Mouse (Mus musculus) MEL (cell line): ENCODE data around the gene Adamts5. TPM values are rescaled to one million over a fixed set of nuclear protein-coding genes. Genes with fewer than 3 reads are reported as not detected.

Experiments used
- DNase-seq: peaks from one replicate; pipeline ENCODE4 v3.0.0; 2011; ENCODE audit warnings: low read depth, low spot score
- H3K27ac ChIP-seq: 2 replicates; pipeline ENCODE4 v1.5.1; 2012; ENCODE audit warnings: low read depth, mild to moderate bottlenecking, control low read depth, low read length, moderate library complexity; ENCODE audit not compliant: control insufficient read depth
- H3K27me3 ChIP-seq, 2 experiments: fragments of 150-350 bp in 1 of 2; sonication (generic) in 1 of 2; 2 replicates each; pipeline ENCODE4 v1.6.1; 2012; ENCODE audit warnings: low read length in 2 of 2, mild to moderate bottlenecking in 2 of 2, improper control_type of control experiment in 1 of 2, moderate library complexity in 1 of 2; ENCODE audit not compliant: insufficient read depth in 2 of 2, control insufficient read depth in 1 of 2
- H3K36me3 ChIP-seq, 2 experiments: 2 replicates each; pipeline ENCODE4 v1.6.1; 2012 to 2014; ENCODE audit warnings: low read length in 2 of 2, improper control_type of control experiment in 1 of 2, inconsistent platforms in 1 of 2, mild to moderate bottlenecking in 1 of 2; ENCODE audit not compliant: insufficient read depth in 2 of 2, control insufficient read depth in 1 of 2
- H3K4me1 ChIP-seq, 2 experiments: fragments of 150-350 bp in 1 of 2; sonication (generic) in 1 of 2; 2 replicates each; pipeline ENCODE4 v1.6.1; 2012; ENCODE audit warnings: low read length in 2 of 2, improper control_type of control experiment in 1 of 2, mild to moderate bottlenecking in 1 of 2; ENCODE audit not compliant: insufficient read depth in 2 of 2, control insufficient read depth in 1 of 2
- H3K4me3 ChIP-seq, 2 experiments: fragments of 150-350 bp in 1 of 2; sonication (generic) in 1 of 2; 2 replicates each; pipeline ENCODE4 v1.5.1; 2012; ENCODE audit warnings: low read depth in 2 of 2, low read length in 2 of 2, mild to moderate bottlenecking in 2 of 2, moderate library complexity in 2 of 2, control low read depth in 1 of 2, improper control_type of control experiment in 1 of 2; ENCODE audit not compliant: control insufficient read depth in 1 of 2, insufficient read depth in 1 of 2
- H3K79me2 ChIP-seq: 2 replicates; pipeline ENCODE4 v1.6.1; 2012; ENCODE audit warnings: mild to moderate bottlenecking, low read length, moderate library complexity; ENCODE audit not compliant: control insufficient read depth, poor library complexity, insufficient read depth
- H3K9ac ChIP-seq: 2 replicates; pipeline ENCODE4 v1.6.1; 2012; ENCODE audit warnings: low read depth, mild to moderate bottlenecking, control low read depth, low read length, moderate library complexity; ENCODE audit not compliant: control insufficient read depth, poor library complexity, severe bottlenecking
- H3K9me3 ChIP-seq: fragments of 150-350 bp; sonication (generic); replicated peaks from 2 replicates; pipeline ENCODE4 v1.6.1; 2012; ENCODE audit warnings: mild to moderate bottlenecking, low read length, improper control_type of control experiment, moderate library complexity; ENCODE audit not compliant: insufficient read depth
- CHD1 ChIP-seq: IDR thresholded peaks from 2 replicates; pipeline ENCODE4 v1.6.1; 2012; ENCODE audit warnings: low read depth, mild to moderate bottlenecking, inconsistent platforms, low read length, improper control_type of control experiment
- ELF1 ChIP-seq: IDR thresholded peaks from 2 replicates; pipeline ENCODE4 v1.6.1; 2014; ENCODE audit warnings: low read depth, mild to moderate bottlenecking, inconsistent platforms, low read length, improper control_type of control experiment, moderate library complexity
- ETS1 ChIP-seq: IDR thresholded peaks from 2 replicates; pipeline ENCODE4 v1.6.1; 2012; ENCODE audit warnings: low read depth, mild to moderate bottlenecking, inconsistent platforms, low read length, improper control_type of control experiment, moderate library complexity
- GABPA ChIP-seq: IDR thresholded peaks from 2 replicates; pipeline ENCODE4 v1.6.1; 2012; ENCODE audit warnings: low read depth, mild to moderate bottlenecking, inconsistent platforms, low read length, improper control_type of control experiment, moderate library complexity
- JUND ChIP-seq: IDR thresholded peaks from 2 replicates; pipeline ENCODE4 v1.6.1; 2011; ENCODE audit warnings: low read depth, mild to moderate bottlenecking, improper control_type of control experiment, low read length
- KAT2A ChIP-seq: conservative IDR thresholded peaks from 2 replicates; pipeline ENCODE4 v1.6.1; 2012; ENCODE audit warnings: low read depth, low read length, improper control_type of control experiment, inconsistent platforms
- MAFK ChIP-seq: IDR thresholded peaks from 2 replicates; pipeline ENCODE4 v1.6.1; 2011; ENCODE audit warnings: low read depth, mild to moderate bottlenecking, low read length, improper control_type of control experiment, borderline replicate concordance
- MAX ChIP-seq: IDR thresholded peaks from 2 replicates; pipeline ENCODE4 v1.6.1; 2011; ENCODE audit warnings: low read length, improper control_type of control experiment
- MAZ ChIP-seq: IDR thresholded peaks from 2 replicates; pipeline ENCODE4 v1.6.1; 2012; ENCODE audit warnings: low read depth, mild to moderate bottlenecking, inconsistent platforms, low read length, improper control_type of control experiment
- MYC ChIP-seq: IDR thresholded peaks from 2 replicates; pipeline ENCODE4 v1.6.1; 2011; ENCODE audit warnings: low read depth, mild to moderate bottlenecking, low read length, improper control_type of control experiment, moderate library complexity
- NELFE ChIP-seq: IDR thresholded peaks from 2 replicates; pipeline ENCODE4 v1.6.1; 2011; ENCODE audit warnings: low read depth, low read length, improper control_type of control experiment
- POLR2AphosphoS2 ChIP-seq: IDR thresholded peaks from 2 replicates; pipeline ENCODE4 v1.6.1; 2011; ENCODE audit warnings: low read length, improper control_type of control experiment
- POLR2AphosphoS5 ChIP-seq: IDR thresholded peaks from 2 replicates; pipeline ENCODE4 v1.6.1; 2012; ENCODE audit warnings: low read depth, borderline replicate concordance, mild to moderate bottlenecking, inconsistent platforms, low read length, moderate library complexity, mixed read lengths
- RAD21 ChIP-seq: IDR thresholded peaks from 2 replicates; pipeline ENCODE4 v1.6.1; 2011; ENCODE audit warnings: mild to moderate bottlenecking, low read depth, low read length, improper control_type of control experiment
- RCOR1 ChIP-seq: IDR thresholded peaks from 2 replicates; pipeline ENCODE4 v1.6.1; 2012; ENCODE audit warnings: low read depth, mild to moderate bottlenecking, inconsistent platforms, low read length, improper control_type of control experiment
- SIN3A ChIP-seq: IDR thresholded peaks from 2 replicates; pipeline ENCODE4 v1.6.1; 2012; ENCODE audit warnings: low read length, improper control_type of control experiment, inconsistent platforms
- TAL1 ChIP-seq: IDR thresholded peaks from 2 replicates; pipeline ENCODE4 v1.6.1; 2012; ENCODE audit warnings: mild to moderate bottlenecking, inconsistent platforms, low read length, moderate library complexity, mixed read lengths
- TCF12 ChIP-seq: IDR thresholded peaks from 2 replicates; pipeline ENCODE4 v1.6.1; 2014; ENCODE audit warnings: low read depth, mild to moderate bottlenecking, inconsistent platforms, low read length, improper control_type of control experiment, moderate library complexity
- USF1 ChIP-seq: IDR thresholded peaks from 2 replicates; pipeline ENCODE4 v1.6.1; 2014; ENCODE audit warnings: low read depth, mild to moderate bottlenecking, inconsistent platforms, low read length, improper control_type of control experiment, moderate library complexity
- ZC3H11A ChIP-seq: IDR thresholded peaks from 2 replicates; pipeline ENCODE4 v1.6.1; 2012; ENCODE audit warnings: low read depth, mild to moderate bottlenecking, inconsistent platforms, low read length, improper control_type of control experiment
- ZKSCAN1 ChIP-seq: IDR thresholded peaks from 2 replicates; pipeline ENCODE4 v1.6.1; 2012; ENCODE audit warnings: low read depth, mild to moderate bottlenecking, inconsistent platforms, low read length, improper control_type of control experiment, moderate library complexity
- ZMIZ1 ChIP-seq: IDR thresholded peaks from 2 replicates; pipeline ENCODE4 v1.6.1; 2012; ENCODE audit warnings: low read depth, mild to moderate bottlenecking, inconsistent platforms, low read length, improper control_type of control experiment, moderate library complexity
- ZNF384 ChIP-seq: IDR thresholded peaks from 2 replicates; pipeline ENCODE4 v1.6.1; 2012; ENCODE audit warnings: low read depth, mild to moderate bottlenecking, inconsistent platforms, low read length, improper control_type of control experiment
- polyA plus RNA-seq, 2 experiments: library from polyadenylated mRNA; stranded (reverse) in 1 of 2; unstranded in 1 of 2; fragments of >175 nt in 1 of 2; fragments of >200 nt in 1 of 2; gene quantifications; 2 replicates each; pipeline versions ENCODE4 v1.2.1 to v1.2.4; 2012; ENCODE audit warnings: low replicate concordance in 2 of 2, low read depth in 1 of 2; ENCODE audit not compliant: insufficient read length in 2 of 2, insufficient read depth in 1 of 2, missing spikeins in 1 of 2
- total RNA-seq: library from RNA; depleted of rRNA; stranded (reverse); fragments of 300-350 nt; gene quantifications from 2 replicates; pipeline ENCODE4 v1.2.3, GENCODE M21; 2012

The Adamts5 gene
- total and polyA plus RNA-seq, 3 experiments: not detected

- no peak overlapping the region for H3K27ac ChIP-seq
- TF ChIP-seq ELF1: no peak
Observed at GRCm38 (mm10) chr16:85895948-85896347, 5.7 kb downstream of the Adamts5 start.

DNA sequence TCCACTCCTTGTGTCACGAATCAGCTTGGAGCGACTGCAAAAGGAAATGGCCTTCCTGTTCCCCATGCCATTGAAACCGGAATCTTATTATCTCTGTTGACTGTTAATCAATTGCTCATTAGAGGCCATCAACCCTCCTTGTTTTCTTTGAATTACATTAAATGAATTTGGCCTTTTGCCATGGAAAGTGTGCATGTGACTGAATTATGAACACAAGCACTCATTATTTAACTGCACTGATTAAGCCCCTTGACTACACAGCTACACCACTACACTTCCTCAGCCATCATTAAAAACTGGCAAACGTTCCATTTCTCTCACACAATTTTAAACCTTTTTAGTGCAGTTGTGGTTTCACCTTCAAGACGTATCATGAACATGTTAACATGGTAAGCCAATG, 11.8 kb downstream of the Adamts5 start:
- Histone ChIP-seq H3K79me2 (no peaks in the 10 kb centered on the region), H3K4me3 (no peak overlapping the region), H3K9ac (no peak overlapping the region), H3K9me3 (no peaks in the 10 kb centered on the region)
- TF ChIP-seq SIN3A: no peak
- no peak for TF ChIP-seq MAZ
- no peak for TF ChIP-seq TAL1
- no peak for TF ChIP-seq RCOR1
- TF ChIP-seq RAD21: no peak
- TF ChIP-seq JUND: no peak
- TF ChIP-seq MYC: no peak
- TF ChIP-seq MAX: no peak
- no peak for TF ChIP-seq ZKSCAN1
- no peak for TF ChIP-seq POLR2AphosphoS2
- TF ChIP-seq TCF12: no peak
- TF ChIP-seq, all 39 proteins: peak for 0
- no peaks in the 10 kb centered on the region for H3K4me1 ChIP-seq
- no peaks in the 10 kb centered on the region for H3K36me3 ChIP-seq
- no peaks in the 10 kb centered on the region for H3K27me3 ChIP-seq
- no peak overlapping the region for H3K27ac ChIP-seq
- no peak for DNase-seq

More at GRCm38 (mm10) chr16:85895948-85896347, 5.7 kb downstream of the Adamts5 start:
- DNase-seq: no peak
- H3K4me1 ChIP-seq: no peaks in the 10 kb centered on the region
- H3K27me3 ChIP-seq: no peaks in the 10 kb centered on the region
- H3K79me2 ChIP-seq: no peaks in the 10 kb centered on the region
- H3K9me3 ChIP-seq: no peaks in the 10 kb centered on the region
- no peak overlapping the region for H3K4me3 ChIP-seq
- no peaks in the 10 kb centered on the region for H3K36me3 ChIP-seq
- H3K9ac ChIP-seq: no peak overlapping the region

GRCm38 (mm10) chr16:85887289-85888051, 14.2 kb downstream of the Adamts5 start:
- H3K79me2 ChIP-seq: no peaks in the 10 kb centered on the region
- no peaks in the 10 kb centered on the region for H3K9me3 ChIP-seq
- no peak for DNase-seq
- H3K27ac ChIP-seq: no peak overlapping the region
- no peak overlapping the region for H3K9ac ChIP-seq
- H3K4me3 ChIP-seq: no peak overlapping the region
- H3K27me3 ChIP-seq: no peaks in the 10 kb centered on the region
- no peaks in the 10 kb centered on the region for H3K36me3 ChIP-seq
- no peak for TF ChIP-seq POLR2AphosphoS5
- TF ChIP-seq SIN3A: no peak
- no peak for TF ChIP-seq NELFE
- no peak for TF ChIP-seq USF1
- no peak for TF ChIP-seq ZMIZ1
- no peak for TF ChIP-seq KAT2A
- TF ChIP-seq ELF1: no peak
- TF ChIP-seq MYC: no peak
- TF ChIP-seq CHD1: no peak
- no peak for TF ChIP-seq JUND
- TF ChIP-seq ETS1: no peak
- no peak for TF ChIP-seq ZC3H11A
- no peak for TF ChIP-seq GABPA
- no peak for TF ChIP-seq MAFK
- no peak for TF ChIP-seq ZNF384
- H3K4me1 ChIP-seq: no peaks in the 10 kb centered on the region
